Mouse (Mus musculus) limb, embryonic 14.5 days (tissue): ENCODE measurements around the gene Lpar3. TPM values are rescaled to one million over a fixed set of nuclear protein-coding genes. Genes with fewer than 3 reads are reported as not detected.

ENCODE experiments used
- ATAC-seq: fragments of 200-750 bp; cut with Nextera tagmentation; 2 replicates; pipeline ENCODE4 v1.8.0; 2017; ENCODE audit warnings: low read depth, moderate number of reproducible peaks, moderate TSS enrichment; ENCODE audit not compliant: low FRiP score
- DNase-seq: peaks from one replicate; pipeline ENCODE4 v3.0.0-alpha.2; 2015; ENCODE audit warnings: low spot score
- H3K27ac ChIP-seq: fragments of 300-500 bp; sonication (generic); replicated peaks from 2 replicates; pipeline ENCODE4 v1.5.1; 2014; ENCODE audit warnings: low read depth, mild to moderate bottlenecking, low read length, moderate library complexity, mixed read lengths
- H3K27me3 ChIP-seq: fragments of 300-500 bp; sonication (generic); 2 replicates; pipeline ENCODE4 v1.6.1; 2014; ENCODE audit warnings: low read length, mixed read lengths; ENCODE audit not compliant: control insufficient read depth, insufficient read depth
- H3K36me3 ChIP-seq: fragments of 300-500 bp; sonication (generic); 2 replicates; pipeline ENCODE4 v1.6.1; 2014; ENCODE audit warnings: mild to moderate bottlenecking, low read length, moderate library complexity, mixed read lengths; ENCODE audit not compliant: control insufficient read depth, insufficient read depth
- H3K4me1 ChIP-seq: fragments of 300-500 bp; sonication (generic); 2 replicates; pipeline ENCODE4 v1.6.1; 2014; ENCODE audit warnings: antibody characterized with exemption, low read length, mixed read lengths; ENCODE audit not compliant: control insufficient read depth, insufficient read depth
- H3K4me2 ChIP-seq: fragments of 300-500 bp; sonication (generic); replicated peaks from 2 replicates; pipeline ENCODE4 v1.6.1; 2014; ENCODE audit warnings: low read depth, mild to moderate bottlenecking, low read length, moderate library complexity; ENCODE audit not compliant: severe bottlenecking
- H3K4me3 ChIP-seq: fragments of 300-500 bp; sonication (generic); replicated peaks from 2 replicates; pipeline ENCODE4 v1.5.1; 2014; ENCODE audit warnings: low read length
- H3K9ac ChIP-seq: fragments of 300-500 bp; sonication (generic); 2 replicates; pipeline ENCODE4 v1.6.1; 2014; ENCODE audit warnings: mild to moderate bottlenecking, low read depth, low read length, moderate library complexity; ENCODE audit not compliant: severe bottlenecking
- H3K9me3 ChIP-seq: fragments of 300-500 bp; sonication (generic); 2 replicates; pipeline ENCODE4 v1.6.1; 2016; ENCODE audit warnings: low read length; ENCODE audit not compliant: control insufficient read depth
- POLR2A ChIP-seq: fragments of 200-500 bp; IDR thresholded peaks from 2 replicates; pipeline ENCODE4 v1.8.0; 2012; ENCODE audit warnings: inconsistent platforms, mild to moderate bottlenecking, moderate library complexity, borderline replicate concordance; ENCODE audit not compliant: insufficient read depth, insufficient read length; ENCODE audit errors: extremely low read depth
- WGBS: fragments of 180-500 bp; shearing (Covaris S2); extraction: QIAGEN DNeasy Blood & Tissue Kit; methylation state at CpG from one replicate; pipeline ENCODE4 v1.1.7; 2014; 5-methylcytosine and 5-hydroxymethylcytosine counted together
- polyA plus RNA-seq, 2 experiments: library from polyadenylated mRNA; depleted of rRNA in 1 of 2; stranded (reverse) in 1 of 2; unstranded in 1 of 2; fragments of >200 nt; fragmentation: Nextera tagmentation in 1 of 2; extraction: Ambion mirVana in 1 of 2; gene quantifications; 2 replicates each; pipeline versions ENCODE4 v1.2.1 to v1.2.3; 2012 to 2014

Gene Lpar3
- polyA plus RNA-seq, 2 experiments, result 1.8 to 2.2 TPM

- H3K36me3 ChIP-seq, result no peaks in the 10 kb centered on the region
These were observed 13.8 kb downstream of the Lpar3 start for GRCm38 (mm10) chr3:146234530-146234929.

DNA sequence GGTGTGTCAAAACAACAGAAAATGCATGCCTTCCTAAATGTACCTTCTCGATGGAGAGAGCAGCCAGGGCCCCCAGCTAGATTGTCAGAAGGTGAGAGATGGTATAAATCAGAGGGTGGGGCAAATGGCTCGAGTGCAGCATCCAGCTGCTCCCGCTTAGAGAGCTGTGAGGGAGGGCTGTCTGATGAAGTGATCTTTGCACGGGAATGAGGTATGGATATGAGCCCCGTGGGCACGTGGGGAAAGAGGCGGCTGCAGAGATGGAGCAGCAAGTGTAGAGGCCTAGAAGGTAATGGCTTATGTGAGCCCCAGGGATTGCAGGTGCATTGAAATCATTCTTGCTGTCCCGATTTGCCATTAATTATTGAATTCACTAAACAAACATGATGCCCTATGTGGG is 15.5 kb downstream of the Lpar3 start:
- TF ChIP-seq POLR2A, result no peak
- H3K4me3 ChIP-seq, result no peak overlapping the region
- H3K27ac ChIP-seq, result no peak overlapping the region
- 30% methylated on average over 8 of the region's 8 CpGs for WGBS
- no peak overlapping the region for H3K4me2 ChIP-seq
- H3K36me3 ChIP-seq, result no peaks in the 10 kb centered on the region
- H3K27me3 ChIP-seq, result no peaks in the 10 kb centered on the region
- no peak for ATAC-seq
- DNase-seq, result no peak
- no peaks in the 10 kb centered on the region for H3K9me3 ChIP-seq
- H3K9ac ChIP-seq, result no peak overlapping the region
- peaks cover 6% of the 10 kb centered on the region; the same call in 1 of the 2 replicates for H3K4me1 ChIP-seq

More at GRCm38 (mm10) chr3:146234530-146234929, 13.8 kb downstream of the Lpar3 start:
- DNase-seq, result no peak
- no peak overlapping the region for H3K4me2 ChIP-seq
- no peak for TF ChIP-seq POLR2A
- no peak for ATAC-seq
- no peak overlapping the region for H3K27ac ChIP-seq
- H3K4me3 ChIP-seq, result no peak overlapping the region
- H3K9ac ChIP-seq, result no peak overlapping the region
- 74% methylated on average over 10 of the region's 10 CpGs for WGBS
- no peaks in the 10 kb centered on the region for H3K27me3 ChIP-seq
- H3K4me1 ChIP-seq, result peaks cover 6% of the 10 kb centered on the region; the same call in 1 of the 2 replicates
- H3K9me3 ChIP-seq, result no peaks in the 10 kb centered on the region

- Histone ChIP-seq H3K4me2 (no peak overlapping the region), H3K27me3 (no peaks in the 10 kb centered on the region), H3K36me3 (no peaks in the 10 kb centered on the region), H3K4me3 (no peak overlapping the region), H3K9ac (no peak overlapping the region), H3K9me3 (no peaks in the 10 kb centered on the region), H3K4me1 (peaks cover 6% of the 10 kb centered on the region; the same call in 1 of the 2 replicates), H3K27ac (no peak overlapping the region)
- TF ChIP-seq POLR2A, result no peak
- 68% methylated on average over 5 of the region's 5 CpGs for WGBS
- no peak for ATAC-seq
- no peak for DNase-seq
These were observed 16.9 kb downstream of the Lpar3 start for GRCm38 (mm10) chr3:146237676-146238075.

DNA sequence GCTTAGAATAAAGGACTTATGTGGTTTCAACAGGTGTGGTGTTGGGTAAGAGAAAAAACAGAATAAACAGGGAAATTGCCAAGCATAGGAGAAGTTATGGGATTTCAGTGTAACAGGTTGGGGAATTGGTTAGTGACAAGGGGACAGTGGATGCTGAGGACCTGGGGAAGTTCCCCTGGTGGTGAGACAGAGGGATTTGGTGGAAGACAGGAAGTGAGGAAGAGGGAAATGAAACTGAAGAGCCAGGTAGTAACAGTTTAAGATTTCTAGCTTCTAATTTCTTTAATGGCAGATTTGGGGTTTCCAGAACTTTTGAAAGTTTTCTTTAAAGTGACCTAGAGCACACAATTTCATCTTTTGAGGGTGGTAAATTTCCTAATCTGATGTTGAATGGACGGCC is 23.9 kb downstream of the Lpar3 start:
- no peak for DNase-seq
- Histone ChIP-seq H3K9me3 (no peaks in the 10 kb centered on the region), H3K27me3 (no peaks in the 10 kb centered on the region), H3K4me2 (no peak overlapping the region), H3K4me3 (no peak overlapping the region), H3K36me3 (no peaks in the 10 kb centered on the region), H3K9ac (no peak overlapping the region), H3K27ac (no peak overlapping the region), H3K4me1 (no peaks in the 10 kb centered on the region)
- TF ChIP-seq POLR2A, result no peak
- WGBS, result 79% methylated on average over 1 of the region's 1 CpGs
- ATAC-seq, result no peak

DNA sequence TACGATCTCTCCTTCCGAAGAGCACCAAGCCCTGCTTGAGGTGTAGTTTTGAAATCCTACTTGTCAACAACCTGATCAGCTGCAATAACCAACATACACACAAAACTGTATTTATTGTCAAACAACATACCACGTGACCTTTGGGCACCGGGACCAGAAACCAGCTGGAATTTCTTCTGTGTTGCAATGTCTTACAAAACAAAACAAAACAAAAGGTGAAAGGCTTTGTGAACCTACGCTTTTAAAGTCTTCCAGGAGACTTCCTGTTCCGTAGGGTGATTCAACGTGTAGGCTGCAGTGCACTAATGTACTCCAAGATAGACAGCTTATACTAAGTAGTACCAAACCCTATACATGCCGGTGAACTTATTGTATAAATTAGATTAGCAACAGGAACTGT is 25.8 kb downstream of the Lpar3 start:
- Histone ChIP-seq H3K27ac (no peak overlapping the region), H3K27me3 (no peaks in the 10 kb centered on the region), H3K4me3 (no peak overlapping the region), H3K9ac (no peak overlapping the region), H3K4me2 (no peak overlapping the region), H3K9me3 (no peaks in the 10 kb centered on the region), H3K36me3 (no peaks in the 10 kb centered on the region), H3K4me1 (peaks cover 4% of the 10 kb centered on the region)
- no peak for TF ChIP-seq POLR2A
- WGBS, result 86% methylated on average over 8 of the region's 8 CpGs
- DNase-seq, result no peak
- ATAC-seq, result no peak

DNA sequence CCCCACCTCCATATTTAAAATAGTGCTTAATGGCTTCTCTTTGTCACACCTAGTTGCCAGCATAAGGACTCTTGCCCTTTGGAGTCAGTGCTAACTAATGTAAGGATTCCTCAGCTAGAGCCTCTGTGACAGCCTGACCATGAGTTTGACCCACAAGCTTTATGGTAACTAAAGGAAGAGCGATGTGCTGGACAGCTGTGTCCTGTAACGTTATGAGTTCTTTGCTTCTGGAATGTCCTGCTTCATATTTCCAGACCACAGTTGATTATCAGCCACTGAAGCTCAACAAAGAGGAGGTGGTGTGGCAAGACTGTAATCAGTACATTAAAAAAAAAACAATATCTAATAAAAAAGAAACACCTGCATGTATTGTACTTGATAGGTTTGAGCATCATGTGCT is 26.2 kb downstream of the Lpar3 start:
- no peaks in the 10 kb centered on the region for H3K36me3 ChIP-seq
- WGBS, result 74% methylated on average over 2 of the region's 2 CpGs
- H3K4me3 ChIP-seq, result no peak overlapping the region
- peaks cover 4% of the 10 kb centered on the region for H3K4me1 ChIP-seq
- no peak overlapping the region for H3K27ac ChIP-seq
- H3K9ac ChIP-seq, result no peak overlapping the region
- ATAC-seq (no peak), DNase-seq (no peak)
- H3K27me3 ChIP-seq, result no peaks in the 10 kb centered on the region
- TF ChIP-seq POLR2A, result no peak
- H3K4me2 ChIP-seq, result no peak overlapping the region
- H3K9me3 ChIP-seq, result no peaks in the 10 kb centered on the region
